In the genomic region with DNA sequence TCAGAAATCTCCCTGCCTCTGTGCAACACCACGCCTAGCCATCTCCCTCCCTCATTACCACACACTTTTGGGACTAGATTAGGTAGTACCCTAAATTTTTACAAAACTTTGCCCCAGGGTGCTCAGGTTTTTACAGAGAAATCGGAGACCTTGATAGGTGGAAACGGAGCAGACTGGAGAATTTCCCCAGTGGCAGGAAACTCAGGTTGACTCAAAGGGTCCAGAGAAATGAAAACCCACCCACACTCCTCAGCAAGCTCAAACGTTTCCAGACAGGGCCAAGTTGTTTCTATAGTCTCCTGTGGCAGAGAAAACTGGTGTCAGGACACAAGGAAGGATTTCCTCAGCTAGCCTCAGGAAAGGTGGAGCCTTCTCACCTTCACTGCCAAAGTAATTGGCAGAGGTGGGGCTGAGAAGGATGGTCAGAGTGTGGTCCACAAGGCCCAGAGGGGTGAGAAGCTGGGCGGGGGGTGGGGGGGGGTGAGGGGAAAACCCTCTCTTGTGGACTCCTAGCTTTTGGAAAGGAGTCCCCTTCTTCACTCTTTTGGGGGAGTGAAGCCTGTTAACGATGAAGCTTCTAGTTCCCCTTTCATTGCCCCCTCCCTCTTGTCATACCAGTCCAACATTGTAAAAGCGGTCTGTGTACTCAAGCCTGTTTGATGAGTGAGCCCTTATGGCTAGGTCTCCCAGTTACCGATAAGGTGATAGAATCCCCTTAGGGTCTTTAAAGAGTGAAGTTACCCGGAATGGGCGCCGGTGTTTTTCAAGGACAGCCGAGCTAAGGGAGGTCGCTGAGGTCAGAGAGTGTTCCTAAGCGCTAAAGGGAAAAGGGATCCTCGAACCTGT, we compare ENCODE assay signal across 8 mouse cellular contexts. TPM values are rescaled to one million over a fixed set of nuclear protein-coding genes. Genes with fewer than 3 reads are reported as not detected.
DNase-seq lines count a peak whose midpoint lies in the region; ATAC-seq and TF ChIP-seq lines count a peak whose summit lies in the region.

No protein-coding gene starts in this region.

- H3K4me1 ChIP-seq in liver, adult 2 months (ENCODE audit: control insufficient read depth, insufficient read depth, low read length) = peaks cover 6% of the 10 kb centered on the region
- peaks cover 25% of the 10 kb centered on the region for H3K4me1 ChIP-seq in intestine, embryonic 14.5 days (replicated peaks; ENCODE audit: control insufficient read depth, insufficient read depth, low read length)
- H3K4me1 ChIP-seq in neural tube, embryonic 13.5 days (replicated peaks) = peaks cover 49% of the 10 kb centered on the region

- 37% methylated on average over 15 of the region's 15 CpGs for WGBS in liver, adult 2 months
- 17% methylated on average over 15 of the region's 15 CpGs for WGBS in intestine, embryonic 14.5 days
- WGBS in neural tube, embryonic 13.5 days = 14% methylated on average over 15 of the region's 15 CpGs

- no peaks in the 10 kb centered on the region for H3K9me3 ChIP-seq in intestine, embryonic 14.5 days (ENCODE audit: control insufficient read depth, low read length)
- H3K9me3 ChIP-seq in neural tube, embryonic 13.5 days = no peaks in the 10 kb centered on the region

- H3K27me3 ChIP-seq in liver, adult 2 months (ENCODE audit: control insufficient read depth, insufficient read depth, low read length) = 0 out of 2 replicates have a peak, but pooled peaks cover 7% of the 10 kb centered on the region
- H3K27me3 ChIP-seq in intestine, embryonic 14.5 days (replicated peaks; ENCODE audit: control insufficient read depth, insufficient read depth, low read length) = no peaks in the 10 kb centered on the region
- H3K27me3 ChIP-seq in neural tube, embryonic 13.5 days = no peaks in the 10 kb centered on the region

- DNase-seq in liver, adult 2 months (ENCODE audit: extremely low read depth, low read depth, low spot score) = no peak
- no peak for DNase-seq in liver
- DNase-seq in intestine, embryonic 14.5 days (ENCODE audit: low spot score) = no peak
- DNase-seq in urinary bladder, adult 2 months (ENCODE audit: low spot score) = no peak
- DNase-seq in B cell, adult 2 months = no peak

- no peak for TF ChIP-seq CTCF in liver, adult 2 months (IDR thresholded peaks at IDR 0.05; ENCODE audit: low read depth, low read length)

- H3K27ac ChIP-seq in liver, adult 2 months (replicated peaks; ENCODE audit: insufficient read depth, low read depth, low read length) = peak overlapping the region; percentile 43; the same call in 1 of the 2 replicates
- H3K27ac ChIP-seq in intestine, embryonic 14.5 days (ENCODE audit: low read depth) = peak overlapping the region; percentile 98
- peak overlapping the region; percentile 97 for H3K27ac ChIP-seq in neural tube, embryonic 13.5 days (replicated peaks)

- no peak for TF ChIP-seq POLR2A in liver, adult 2 months (IDR thresholded peaks at IDR 0.05; ENCODE audit: extremely low read depth, insufficient read depth, low read length)

- peak overlapping the region; percentile 97 for H3K4me2 ChIP-seq in intestine, embryonic 14.5 days (ENCODE audit: low read length)
- peak overlapping the region; percentile 90 for H3K4me2 ChIP-seq in neural tube, embryonic 13.5 days

- peak overlapping the region; percentile 74 for H3K4me3 ChIP-seq in liver, adult 2 months (ENCODE audit: insufficient read depth, low read depth, low read length)
- H3K4me3 ChIP-seq in intestine, embryonic 14.5 days (ENCODE audit: low read depth, low read length) = peak overlapping the region; percentile 98
- H3K4me3 ChIP-seq in neural tube, embryonic 13.5 days = peak overlapping the region; percentile 89

- H3K79me2 ChIP-seq in liver, adult 2 months (ENCODE audit: control insufficient read depth, insufficient read depth, low read length) = no peaks in the 10 kb centered on the region; the same call in 1 of the 2 replicates

- peak overlapping the region; percentile 58 for H3K9ac ChIP-seq in liver, adult 2 months (ENCODE audit: low read depth, low read length)
- H3K9ac ChIP-seq in intestine, embryonic 14.5 days (ENCODE audit: low read length) = peak overlapping the region; percentile 98
- H3K9ac ChIP-seq in neural tube, embryonic 13.5 days = peak overlapping the region; percentile 98

- H3K36me3 ChIP-seq in liver, adult 2 months (ENCODE audit: control insufficient read depth, insufficient read depth, low read length) = no peaks in the 10 kb centered on the region
- H3K36me3 ChIP-seq in intestine, embryonic 14.5 days (ENCODE audit: control insufficient read depth, insufficient read depth, low read length) = peaks cover 6% of the 10 kb centered on the region; the same call in 1 of the 2 replicates
- no peaks in the 10 kb centered on the region for H3K36me3 ChIP-seq in neural tube, embryonic 13.5 days

- ATAC-seq in common myeloid progenitor, adult 5-6 weeks (replicated peaks; ENCODE audit: low read depth, poor library complexity, severe bottlenecking) = peak; percentile 6
- ATAC-seq in intestine, embryonic 14.5 days (replicated peaks; ENCODE audit: low FRiP score, low TSS enrichment, low read depth) = peak; percentile 32
- peak; percentile 3; the same call in 1 of the 2 replicates for ATAC-seq in neural tube, embryonic 13.5 days (ENCODE audit: low read depth)
- ATAC-seq in erythroid progenitor cell, adult 5-6 weeks (replicated peaks; ENCODE audit: low FRiP score, poor library complexity, severe bottlenecking) = no peak

RNA-seq across cellular contexts. Expression of a gene that starts 14.6 kb away (rescaled TPM):
- total RNA-seq in liver, adult 2 months (2014; rRNA removed) = 2.7 and 3.6 TPM in 2 replicates
- 3.6 and 4.9 TPM in 2 replicates for polyA plus RNA-seq in liver, adult 2 months (2012; rRNA removed)
- total RNA-seq in common myeloid progenitor, adult 5-6 weeks (2017) = 92.2 and 93.1 TPM in 2 replicates
- polyA plus RNA-seq in intestine, embryonic 14.5 days (2014; fragmentation: Nextera tagmentation; extraction: Ambion mirVana) = 87.0 and 98.4 TPM in 2 replicates
- 146 and 157 TPM in 2 replicates for polyA plus RNA-seq in neural tube, embryonic 13.5 days (2015; fragmentation: Nextera tagmentation; extraction: Ambion mirVana)
- 17.7 and 23.9 TPM in 2 replicates for total RNA-seq in erythroid progenitor cell, adult 5-6 weeks (2015; ENCODE audit: low replicate concordance)
- total RNA-seq in erythroid progenitor cell, adult 5-6 weeks (2017; ENCODE audit: low replicate concordance) = 12.7 and 15.7 TPM in 2 replicates
- polyA plus RNA-seq in urinary bladder, adult 2 months (2012; rRNA removed) = 47.7 and 57.3 TPM in 2 replicates

RNA-seq across cellular contexts. Expression of a gene that starts 32.6 kb away (rescaled TPM):
- total RNA-seq in liver, adult 2 months (2014; rRNA removed) = not detected in 2 replicates
- polyA plus RNA-seq in liver, adult 2 months (2012; rRNA removed) = not detected in 2 replicates
- not detected in 2 replicates for total RNA-seq in common myeloid progenitor, adult 5-6 weeks (2017)
- polyA plus RNA-seq in intestine, embryonic 14.5 days (2014; fragmentation: Nextera tagmentation; extraction: Ambion mirVana) = not detected in 2 replicates
- not detected in 2 replicates for polyA plus RNA-seq in neural tube, embryonic 13.5 days (2015; fragmentation: Nextera tagmentation; extraction: Ambion mirVana)
- not detected in 2 replicates for total RNA-seq in erythroid progenitor cell, adult 5-6 weeks (2015; ENCODE audit: low replicate concordance)
- total RNA-seq in erythroid progenitor cell, adult 5-6 weeks (2017; ENCODE audit: low replicate concordance) = not detected in 2 replicates
- not detected in 2 replicates for polyA plus RNA-seq in urinary bladder, adult 2 months (2012; rRNA removed)

RNA-seq across cellular contexts. Expression of a gene that starts 44.7 kb away (rescaled TPM):
- total RNA-seq in liver, adult 2 months (2014; rRNA removed) = 90.0 and 110 TPM in 2 replicates
- polyA plus RNA-seq in liver, adult 2 months (2012; rRNA removed) = 155 and 176 TPM in 2 replicates
- total RNA-seq in common myeloid progenitor, adult 5-6 weeks (2017) = 144 and 157 TPM in 2 replicates
- polyA plus RNA-seq in intestine, embryonic 14.5 days (2014; fragmentation: Nextera tagmentation; extraction: Ambion mirVana) = 290 and 316 TPM in 2 replicates
- 157 and 164 TPM in 2 replicates for polyA plus RNA-seq in neural tube, embryonic 13.5 days (2015; fragmentation: Nextera tagmentation; extraction: Ambion mirVana)
- 97.7 and 101 TPM in 2 replicates for total RNA-seq in erythroid progenitor cell, adult 5-6 weeks (2015; ENCODE audit: low replicate concordance)
- 23.9 and 50.2 TPM in 2 replicates for total RNA-seq in erythroid progenitor cell, adult 5-6 weeks (2017; ENCODE audit: low replicate concordance)
- 128 and 150 TPM in 2 replicates for polyA plus RNA-seq in urinary bladder, adult 2 months (2012; rRNA removed)

Comparison
In these comparisons a context has a peak if more than half of its experiments do, and no peak if none do; other contexts are left out.
1. H3K27ac ChIP-seq: peak in every context shown above with its lines; median percentile 98 in intestine, embryonic 14.5 days; 97 in neural tube, embryonic 13.5 days; 43 in liver, adult 2 months.